Mouse (Mus musculus) ES-E14 (cell line): ENCODE results near the gene Rpl18a.

ENCODE experiments used
- CHD2 ChIP-seq: IDR thresholded peaks from 2 replicates; pipeline ENCODE4 v1.6.1; 2014; ENCODE audit warnings: mild to moderate bottlenecking, low read depth, low read length, inconsistent platforms
- HCFC1 ChIP-seq: IDR thresholded peaks from 2 replicates; pipeline ENCODE4 v1.6.1; 2012; ENCODE audit warnings: low read length, inconsistent platforms, borderline replicate concordance; ENCODE audit not compliant: insufficient read depth
- MAFK ChIP-seq: IDR thresholded peaks from 2 replicates; pipeline ENCODE4 v1.6.1; 2014; ENCODE audit warnings: mild to moderate bottlenecking, low read depth, low read length, inconsistent platforms; ENCODE audit not compliant: insufficient read depth
- ZC3H11A ChIP-seq: IDR thresholded peaks from 2 replicates; pipeline ENCODE4 v1.6.1; 2012; ENCODE audit warnings: low read depth, mild to moderate bottlenecking, inconsistent platforms, low read length, borderline replicate concordance

DNA sequence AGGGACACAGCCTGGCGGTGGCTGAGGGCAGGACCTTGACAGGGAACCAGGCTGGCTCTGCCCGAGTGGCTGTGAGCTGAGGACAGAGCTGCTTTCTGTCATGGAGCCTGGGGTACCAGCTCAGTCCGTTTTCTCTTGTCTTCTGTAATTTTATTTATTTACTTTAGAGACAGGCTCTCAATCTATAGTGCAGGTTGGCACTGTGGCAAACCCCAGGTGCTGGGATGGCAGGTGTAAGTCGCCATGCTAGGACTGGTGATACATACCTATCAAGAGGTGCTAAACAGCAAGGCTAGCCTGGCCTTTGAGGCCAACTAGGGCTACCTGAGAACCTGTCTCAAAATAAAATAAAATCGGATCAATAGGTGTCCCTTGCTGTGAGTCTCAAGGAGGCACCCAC, 41.2 kb downstream of the Rpl18a start:
- TF ChIP-seq CHD2 (no peak), HCFC1 (no peak), MAFK (no peak), ZC3H11A (no peak)
